Mouse (Mus musculus) liver, embryonic 14.5 days (tissue): ENCODE results near the gene Ppa1. TPM values are rescaled to one million over a fixed set of nuclear protein-coding genes. Genes with fewer than 3 reads are reported as not detected.
A peak's percentile ranks its signal among the peaks of the same experiment; 100 is the strongest.

Experiments
- ATAC-seq: fragments of 200-750 bp; cut with Nextera tagmentation; 2 replicates; pipeline ENCODE4 v1.8.0; 2017; ENCODE audit warnings: moderate number of reproducible peaks, mild to moderate bottlenecking, moderate library complexity; ENCODE audit not compliant: insufficient read depth
- DNase-seq, 3 experiments: peaks; one replicate each; pipeline ENCODE4 v3.0.0-alpha.2; 2012 to 2013; ENCODE audit warnings: low read depth in 3 of 3, low spot score in 3 of 3
- H3K27ac ChIP-seq: fragments of 300-500 bp; sonication (generic); 2 replicates; pipeline ENCODE4 v1.5.1; 2014; ENCODE audit warnings: moderate library complexity, mild to moderate bottlenecking, control low read depth, inconsistent platforms
- H3K27me3 ChIP-seq: fragments of 300-500 bp; sonication (generic); 2 replicates; pipeline ENCODE4 v1.6.1; 2014; ENCODE audit warnings: mild to moderate bottlenecking, low read length, moderate library complexity; ENCODE audit not compliant: control insufficient read depth, insufficient read depth
- H3K36me3 ChIP-seq: fragments of 300-500 bp; sonication (generic); replicated peaks from 2 replicates; pipeline ENCODE4 v1.6.1; 2014; ENCODE audit warnings: low read depth; ENCODE audit not compliant: control insufficient read depth, insufficient read depth
- H3K4me1 ChIP-seq, 2 experiments: fragments of 200-500 bp in 1 of 2; fragments of 300-500 bp in 1 of 2; sonication (generic) in 1 of 2; replicated peaks; 2 replicates each; pipeline ENCODE4 v1.6.1; 2012 to 2014; ENCODE audit warnings: antibody characterized with exemption in 1 of 2, inconsistent platforms in 1 of 2, low read length in 1 of 2; ENCODE audit not compliant: control insufficient read depth in 2 of 2, insufficient read depth in 2 of 2
- H3K4me2 ChIP-seq: fragments of 300-500 bp; sonication (generic); 2 replicates; pipeline ENCODE4 v1.6.1; 2014; ENCODE audit warnings: low read depth, mild to moderate bottlenecking, control low read depth, moderate library complexity
- H3K4me3 ChIP-seq, 2 experiments: fragments of 200-500 bp in 1 of 2; fragments of 300-500 bp in 1 of 2; sonication (generic) in 1 of 2; 2 replicates each; pipeline ENCODE4 v1.5.1; 2012 to 2014; ENCODE audit warnings: low read depth in 2 of 2, low read length in 2 of 2, mild to moderate bottlenecking in 2 of 2, control low read depth in 1 of 2, inconsistent platforms in 1 of 2, moderate library complexity in 1 of 2; ENCODE audit not compliant: insufficient read depth in 1 of 2
- H3K9ac ChIP-seq: fragments of 300-500 bp; sonication (generic); replicated peaks from 2 replicates; pipeline ENCODE4 v1.6.1; 2014; ENCODE audit warnings: mild to moderate bottlenecking, control low read depth, moderate library complexity
- H3K9me3 ChIP-seq: fragments of 300-500 bp; sonication (generic); 2 replicates; pipeline ENCODE4 v1.6.1; 2016; ENCODE audit warnings: low read length, mixed read lengths; ENCODE audit not compliant: control insufficient read depth
- CTCF ChIP-seq: IDR thresholded peaks from 2 replicates; pipeline ENCODE4 v1.5.1; 2016; ENCODE audit warnings: antibody characterized with exemption, low read depth, control low read depth
- EP300 ChIP-seq: IDR thresholded peaks from 2 replicates; pipeline ENCODE4 v1.6.1; 2016; ENCODE audit warnings: antibody characterized with exemption, low read depth
- WGBS: fragments of 180-500 bp; shearing (Covaris S2); extraction: QIAGEN DNeasy Blood & Tissue Kit; methylation state at CpG from one replicate; pipeline ENCODE4 v1.1.7; 2014; ENCODE audit not compliant: insufficient replicate concordance; 5-methylcytosine and 5-hydroxymethylcytosine counted together
- polyA plus RNA-seq, 2 experiments: library from polyadenylated mRNA; depleted of rRNA in 1 of 2; stranded (reverse) in 1 of 2; unstranded in 1 of 2; fragments of >200 nt; fragmentation: Nextera tagmentation in 1 of 2; extraction: Ambion mirVana in 1 of 2; gene quantifications; 2 replicates each; pipeline versions ENCODE4 v1.2.1 to v1.2.3; 2012 to 2014

Gene Ppa1
- polyA plus RNA-seq, 2 experiments = 51.8 to 98.1 TPM

DNA sequence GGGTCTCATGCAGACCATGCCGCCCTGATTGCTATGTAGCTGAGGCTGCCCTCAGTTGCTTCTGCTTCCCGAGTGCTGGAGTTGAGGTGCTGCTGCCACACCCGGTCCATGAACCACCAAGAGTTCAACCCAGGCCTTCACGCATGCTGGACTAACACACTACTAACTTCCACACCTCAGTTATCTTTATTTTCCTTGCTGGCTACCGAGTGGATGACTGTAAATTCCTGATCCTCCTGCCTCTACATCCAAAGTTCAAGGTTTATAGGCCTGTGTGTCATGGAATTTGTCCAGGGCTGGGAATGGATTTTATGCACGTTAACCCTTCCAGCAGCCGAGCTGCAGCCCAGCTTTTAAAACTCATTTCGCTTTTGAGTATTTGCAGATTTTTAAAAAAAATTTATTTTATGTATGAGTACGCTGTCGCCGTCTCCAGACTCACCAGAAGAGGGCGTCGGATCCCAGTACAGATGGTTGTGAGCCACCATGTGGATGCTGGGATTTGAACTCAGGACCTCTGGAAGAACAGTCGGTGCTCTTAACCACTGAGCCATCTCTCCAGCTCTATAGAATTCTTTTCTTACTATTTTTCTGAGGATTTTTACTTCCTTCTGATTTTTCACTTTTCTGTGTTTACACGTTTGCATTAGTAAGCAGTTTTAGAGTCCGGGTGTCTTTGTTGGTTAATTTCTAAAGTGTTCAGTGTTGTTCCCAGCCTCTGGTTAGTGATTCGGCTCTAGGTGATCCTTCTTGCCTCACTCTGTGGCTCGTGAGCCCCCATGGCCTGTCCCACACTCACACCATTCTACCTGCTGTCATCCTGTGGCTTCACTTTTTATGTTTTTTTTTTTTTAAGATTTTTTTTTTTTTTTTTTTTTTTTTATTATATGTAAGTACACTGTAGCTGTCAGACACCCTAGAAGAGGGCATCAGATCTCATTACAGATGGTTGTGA is 8.9 kb downstream of the Ppa1 start:
- ATAC-seq (no peak), DNase-seq (no peak)
- Histone ChIP-seq H3K4me2 (no peak overlapping the region), H3K27ac (no peak overlapping the region), H3K4me1 (no peaks in the 10 kb centered on the region), H3K9me3 (no peaks in the 10 kb centered on the region), H3K4me3 (no peak overlapping the region), H3K36me3 (peaks cover 4% of the 10 kb centered on the region), H3K27me3 (no peaks in the 10 kb centered on the region), H3K9ac (no peak overlapping the region)
- WGBS = 78% methylated on average over 18 of the region's 18 CpGs
- TF ChIP-seq EP300 (no peak), CTCF (peak; percentile 28; the same call in 1 of the 2 replicates)

DNA sequence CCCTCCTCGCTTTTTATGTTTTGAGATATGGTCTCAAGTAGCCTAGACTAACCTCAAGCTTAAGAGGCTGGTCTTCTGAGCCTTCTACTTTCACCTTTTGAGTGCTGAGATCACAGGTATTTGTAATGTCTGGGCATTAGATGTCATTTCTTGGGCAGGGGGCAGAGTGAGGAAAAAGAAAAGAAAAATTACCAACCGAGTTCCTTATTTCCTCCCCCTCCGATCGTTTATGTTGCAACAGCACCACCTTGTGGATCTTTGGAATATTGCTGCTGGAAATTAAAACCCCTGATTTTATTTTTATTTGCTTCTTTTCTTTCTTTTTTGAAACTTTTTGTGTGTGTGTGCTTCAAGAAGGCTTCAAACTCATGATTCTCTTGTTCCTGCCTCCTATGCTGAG is 9.6 kb downstream of the Ppa1 start:
- 23% methylated on average over 4 of the region's 4 CpGs for WGBS
- TF ChIP-seq CTCF (peak; percentile 74), EP300 (no peak)
- Histone ChIP-seq H3K9ac (no peak overlapping the region), H3K4me2 (no peak overlapping the region), H3K36me3 (peaks cover 4% of the 10 kb centered on the region), H3K9me3 (no peaks in the 10 kb centered on the region), H3K4me1 (no peaks in the 10 kb centered on the region), H3K27ac (no peak overlapping the region), H3K27me3 (no peaks in the 10 kb centered on the region), H3K4me3 (no peak overlapping the region)
- DNase-seq (no peak), ATAC-seq (no peak)

GRCm38 (mm10) chr10:61661887-61662286 is 13.5 kb downstream of the Ppa1 start:
- DNase-seq (no peak), ATAC-seq (no peak)
- 81% methylated on average over 8 of the region's 8 CpGs for WGBS
- Histone ChIP-seq H3K9ac (no peak overlapping the region), H3K4me2 (no peak overlapping the region), H3K27ac (no peak overlapping the region), H3K4me1 (no peaks in the 10 kb centered on the region), H3K27me3 (no peaks in the 10 kb centered on the region), H3K9me3 (no peaks in the 10 kb centered on the region), H3K4me3 (no peak overlapping the region), H3K36me3 (peaks cover 10% of the 10 kb centered on the region)
- TF ChIP-seq CTCF (no peak), EP300 (no peak)

DNA sequence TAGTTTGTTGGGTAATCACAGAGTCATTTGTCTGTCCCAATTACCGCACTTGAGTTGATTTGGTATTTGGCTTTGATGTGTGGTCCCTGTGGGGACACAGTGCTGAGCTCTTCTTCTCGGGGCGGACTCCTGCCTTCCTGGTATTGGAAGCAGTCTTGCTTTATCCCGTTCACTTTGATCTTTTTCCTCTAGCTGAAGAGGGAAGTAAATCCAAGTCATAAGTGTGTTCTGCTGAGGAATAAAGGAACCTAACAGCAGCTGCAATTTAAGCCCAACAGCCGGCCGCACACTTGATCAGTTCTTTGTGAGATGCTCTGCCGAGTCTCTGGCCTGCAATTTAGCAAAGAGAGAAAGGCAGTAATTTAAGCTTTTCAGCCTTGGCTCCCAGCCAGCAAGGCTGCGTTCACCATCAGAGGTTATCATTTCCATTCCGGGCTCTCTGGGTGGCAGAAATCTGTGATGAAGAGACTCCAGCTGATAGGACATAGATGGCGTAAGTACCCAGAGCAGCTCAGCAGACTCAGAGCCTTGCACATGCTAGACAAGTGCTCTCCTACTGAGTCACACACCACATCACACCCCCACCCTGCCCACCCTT is 14.1 kb downstream of the Ppa1 start:
- Histone ChIP-seq H3K27me3 (no peaks in the 10 kb centered on the region), H3K9me3 (no peaks in the 10 kb centered on the region), H3K27ac (no peak overlapping the region), H3K36me3 (peaks cover 14% of the 10 kb centered on the region), H3K4me1 (no peaks in the 10 kb centered on the region), H3K4me3 (no peak overlapping the region), H3K9ac (no peak overlapping the region), H3K4me2 (no peak overlapping the region)
- no peak for ATAC-seq
- TF ChIP-seq CTCF (no peak), EP300 (no peak)
- no peak for DNase-seq
- 79% methylated on average over 10 of the region's 10 CpGs for WGBS

GRCm38 (mm10) chr10:61665111-61665510 is 16.8 kb downstream of the Ppa1 start:
- WGBS = 82% methylated on average over 10 of the region's 10 CpGs
- DNase-seq (no peak), ATAC-seq (no peak)
- no peak overlapping the region for H3K9ac ChIP-seq
- no peak overlapping the region for H3K4me2 ChIP-seq
- H3K4me3 ChIP-seq = no peak overlapping the region
- no peak overlapping the region for H3K27ac ChIP-seq
- peaks cover 4% of the 10 kb centered on the region in 2 experiments; a peak in 3 of 4 replicates for H3K4me1 ChIP-seq
- H3K36me3 ChIP-seq = peaks cover 24% of the 10 kb centered on the region
- TF ChIP-seq EP300 (no peak), CTCF (no peak)
- no peaks in the 10 kb centered on the region for H3K9me3 ChIP-seq
- no peaks in the 10 kb centered on the region for H3K27me3 ChIP-seq
